ENCODE assay signal across 31 mouse cellular contexts in the genomic region with DNA sequence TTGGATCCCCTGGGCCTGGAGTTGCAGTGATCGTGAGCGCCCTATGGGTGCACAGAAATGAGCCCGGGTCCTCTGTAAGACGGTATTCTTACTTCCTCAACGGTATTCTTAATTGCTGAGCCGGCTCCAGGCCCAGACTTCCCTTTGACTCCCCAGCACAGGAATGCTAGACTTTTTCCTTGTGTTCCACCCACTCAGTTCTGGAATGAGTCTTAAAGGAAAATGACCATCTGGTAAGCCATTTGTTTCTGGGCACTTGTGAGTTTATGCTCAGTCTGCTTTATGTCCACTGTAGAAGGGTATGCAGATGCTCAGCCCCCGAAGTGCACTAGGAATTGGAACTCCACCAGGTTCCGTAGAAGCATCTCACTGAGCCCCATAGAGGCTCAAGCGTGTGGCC. TPM values are rescaled to one million over a fixed set of nuclear protein-coding genes. Genes with fewer than 3 reads are reported as not detected.
DNase-seq lines count a peak whose midpoint lies in the region; ATAC-seq lines count a peak whose summit lies in the region.
"Had no signal": no experiment of that assay in that cellular context is flagged by ENCODE, and none has a peak within 500 bp of the region (broad histone marks: within the 10 kb centered on the region; RNA-seq: fewer than 3 reads in every experiment).

No protein-coding gene starts in this region.

- H3K9me3 ChIP-seq in neural tube, embryonic 13.5 days = no peaks in the 10 kb centered on the region
- no peaks in the 10 kb centered on the region for H3K9me3 ChIP-seq in liver, embryonic 11.5 days (ENCODE audit: control insufficient read depth, low read length)
- H3K9me3 ChIP-seq: hindbrain, embryonic 10.5 days; hindbrain, embryonic 15.5 days; limb, embryonic 13.5 days; liver, embryonic 12.5 days; midbrain, embryonic 12.5 days; stomach, embryonic 15.5 days had no signal

- no peak for ATAC-seq in neural tube, embryonic 13.5 days (ENCODE audit: low read depth)
- no peak for ATAC-seq in liver, embryonic 11.5 days (replicated peaks; ENCODE audit: low FRiP score)
- ATAC-seq: forebrain, embryonic 16.5 days; inflammation-experienced regulatory T-cells, adult 6 months; liver, embryonic 12.5 days; liver, postnatal 0 days; lung, postnatal 0 days had no signal

- peaks cover 62% of the 10 kb centered on the region for H3K4me1 ChIP-seq in neural tube, embryonic 13.5 days (replicated peaks)
- H3K4me1 ChIP-seq in liver, embryonic 11.5 days (replicated peaks; ENCODE audit: control insufficient read depth, insufficient read depth, low read length) = no peaks in the 10 kb centered on the region

- H3K36me3 ChIP-seq in neural tube, embryonic 13.5 days = peaks cover 8% of the 10 kb centered on the region; the same call in 1 of the 2 replicates
- H3K36me3 ChIP-seq in liver, embryonic 11.5 days (ENCODE audit: control insufficient read depth, insufficient read depth, low read length) = no peaks in the 10 kb centered on the region
- H3K36me3 ChIP-seq: hindbrain, embryonic 10.5 days; hindbrain, embryonic 15.5 days; limb, embryonic 13.5 days; liver, embryonic 12.5 days; midbrain, embryonic 12.5 days; stomach, embryonic 15.5 days had no signal

- WGBS in neural tube, embryonic 13.5 days = 71% methylated on average over 9 of the region's 9 CpGs
- WGBS in liver, embryonic 11.5 days = 77% methylated on average over 9 of the region's 9 CpGs

- DNase-seq in layer of hippocampus, adult 11-12 months (ENCODE audit: low spot score) = peak; percentile 21
- no peak for DNase-seq in layer of hippocampus, postnatal 10 days (ENCODE audit: low spot score in 2 of 2)
- no peak for DNase-seq in neural tube, embryonic 10.5 days (ENCODE audit: extremely low spot score, low spot score)
- peak; percentile 34 to 59 for DNase-seq in right cerebral cortex, postnatal 10 days (ENCODE audit: low spot score in 2 of 2)
- no peak for DNase-seq in cerebellum, postnatal 14 days
- no peak for DNase-seq in liver, embryonic 11.5 days (ENCODE audit: low spot score)
- DNase-seq: adrenal gland, postnatal 25 days; B cell, adult 2 months; cerebellum, adult 18-20 months; cerebellum, postnatal 10 days; gastrocnemius, postnatal 10 days; heart, postnatal 14 days; kidney, adult 11 months; kidney, postnatal 36 days; liver, postnatal 0 days; lung, postnatal 4 days; thymus, adult 18-20 months; thymus, postnatal 25 days had no signal

- H3K27ac ChIP-seq in neural tube, embryonic 13.5 days (replicated peaks) = 0 out of 2 replicates have a peak overlapping the region, but pooled peaks have one; percentile 6
- H3K27ac ChIP-seq in liver, embryonic 11.5 days (ENCODE audit: low read depth, low read length) = no peak overlapping the region
- H3K27ac ChIP-seq: hindbrain, embryonic 10.5 days; hindbrain, embryonic 15.5 days; limb, embryonic 13.5 days; liver, embryonic 12.5 days; midbrain, embryonic 12.5 days; stomach, embryonic 15.5 days had no signal

- no peak overlapping the region for H3K4me2 ChIP-seq in neural tube, embryonic 13.5 days
- H3K4me2 ChIP-seq in liver, embryonic 11.5 days = no peak overlapping the region
- H3K4me2 ChIP-seq: hindbrain, embryonic 15.5 days; limb, embryonic 13.5 days; liver, embryonic 12.5 days; midbrain, embryonic 12.5 days; stomach, embryonic 15.5 days had no signal

- no peak overlapping the region for H3K4me3 ChIP-seq in neural tube, embryonic 13.5 days
- no peak overlapping the region for H3K4me3 ChIP-seq in liver, embryonic 11.5 days (ENCODE audit: low read depth, low read length)
- H3K4me3 ChIP-seq: erythroblast, embryonic 14.5 days; hindbrain, embryonic 10.5 days; hindbrain, embryonic 15.5 days; limb, embryonic 13.5 days; liver, embryonic 12.5 days; megakaryocyte, embryonic 14.5 days; midbrain, embryonic 12.5 days; myocyte; stomach, embryonic 15.5 days had no signal

- no peak overlapping the region for H3K9ac ChIP-seq in neural tube, embryonic 13.5 days
- no peak overlapping the region for H3K9ac ChIP-seq in liver, embryonic 11.5 days (ENCODE audit: low read depth, low read length)
- H3K9ac ChIP-seq: hindbrain, embryonic 15.5 days; limb, embryonic 13.5 days; liver, embryonic 12.5 days; liver, postnatal 0 days; midbrain, embryonic 12.5 days; stomach, embryonic 15.5 days had no signal

- H3K27me3 ChIP-seq in neural tube, embryonic 13.5 days = peaks cover 52% of the 10 kb centered on the region
- peaks cover 45% of the 10 kb centered on the region for H3K27me3 ChIP-seq in liver, embryonic 11.5 days (replicated peaks; ENCODE audit: control insufficient read depth, insufficient read depth, low read length)

RNA-seq across cellular contexts. Expression of gene Nptx2, which starts 4.3 kb away (rescaled TPM):
- total RNA-seq in layer of hippocampus, postnatal 10 days (2021) = 10 to 100 TPM; 50.6 to 56.9 TPM
- 7.0 and 7.1 TPM in 2 replicates for polyA plus RNA-seq in neural tube, embryonic 13.5 days (2015; fragmentation: Nextera tagmentation; extraction: Ambion mirVana)
- polyA plus RNA-seq in liver, embryonic 11.5 days (2014; fragmentation: Nextera tagmentation; extraction: Ambion mirVana) = 0.07 TPM in 1 of 2 replicates, not detected in the other
- polyA plus RNA-seq: erythroblast, embryonic 14.5 days; inflammation-experienced regulatory T-cells, adult 6 months; liver, embryonic 12.5 days; liver, postnatal 0 days; myocyte had no signal

Comparison
In these comparisons a context has a peak if more than half of its experiments do, and no peak if none do; other contexts are left out.
1. DNase-seq: peak in layer of hippocampus, adult 11-12 months (single experiment) and right cerebral cortex, postnatal 10 days (2 of 2); none in layer of hippocampus, postnatal 10 days (0 of 2), neural tube, embryonic 10.5 days (single experiment), cerebellum, postnatal 14 days (0 of 2) and liver, embryonic 11.5 days (single experiment).